Mouse (Mus musculus) lung, postnatal 25 days (tissue): ENCODE measurements at regions not wholly inside any gene's neighbourhood (a gene's known extent, or its start where the extent isn't known, plus 50 kb on each side); places are given as distances from the start of the nearest gene placed in this dataset.

Source experiments
- DNase-seq: peaks from one replicate; pipeline ENCODE4 v3.0.0; 2022; ENCODE audit warnings: low spot score

- DNase-seq, result peak; percentile 8
These were observed 391.5 kb upstream of the Mef2c start for GRCm38 (mm10) chr13:83112323-83112722.

GRCm38 (mm10) chr13:83112741-83113140 lies 391.1 kb upstream of the Mef2c start:
- no peak for DNase-seq

- no peak for DNase-seq
These were observed 390.0 kb upstream of the Mef2c start for GRCm38 (mm10) chr13:83113808-83114207.

- DNase-seq, result no peak
These were observed 389.4 kb upstream of the Mef2c start for GRCm38 (mm10) chr13:83114401-83114800.

- DNase-seq, result no peak
These were observed 388.1 kb upstream of the Mef2c start for GRCm38 (mm10) chr13:83115691-83116090.

GRCm38 (mm10) chr13:83120343-83120742 lies 383.5 kb upstream of the Mef2c start:
- DNase-seq, result no peak

GRCm38 (mm10) chr13:83123596-83123995 lies 380.2 kb upstream of the Mef2c start:
- no peak for DNase-seq

GRCm38 (mm10) chr13:83124651-83125050 lies 379.2 kb upstream of the Mef2c start:
- DNase-seq, result no peak

GRCm38 (mm10) chr13:83126438-83126837 lies 377.4 kb upstream of the Mef2c start:
- DNase-seq, result no peak

GRCm38 (mm10) chr13:83131129-83131981 lies 372.5 kb upstream of the Mef2c start:
- DNase-seq, result no peak

GRCm38 (mm10) chr13:83131982-83132354 lies 371.9 kb upstream of the Mef2c start:
- DNase-seq, result no peak

GRCm38 (mm10) chr13:83132671-83133638 lies 370.9 kb upstream of the Mef2c start:
- no peak for DNase-seq

GRCm38 (mm10) chr13:83143316-83143715 lies 360.5 kb upstream of the Mef2c start:
- no peak for DNase-seq

GRCm38 (mm10) chr13:83154626-83155124 lies 349.2 kb upstream of the Mef2c start:
- no peak for DNase-seq

GRCm38 (mm10) chr13:83159969-83160368 lies 343.9 kb upstream of the Mef2c start:
- no peak for DNase-seq

GRCm38 (mm10) chr13:83162761-83163160 lies 341.1 kb upstream of the Mef2c start:
- no peak for DNase-seq

GRCm38 (mm10) chr13:83175086-83175485 lies 328.7 kb upstream of the Mef2c start:
- DNase-seq, result no peak

- no peak for DNase-seq
These were observed 301.7 kb upstream of the Mef2c start for GRCm38 (mm10) chr13:83201931-83202671.

- no peak for DNase-seq
These were observed 297.2 kb upstream of the Mef2c start for GRCm38 (mm10) chr13:83206622-83207021.

GRCm38 (mm10) chr13:83207513-83207912 lies 296.3 kb upstream of the Mef2c start:
- DNase-seq, result no peak

- no peak for DNase-seq
These were observed 295.7 kb upstream of the Mef2c start for GRCm38 (mm10) chr13:83208111-83208510.

- DNase-seq, result no peak
These were observed 289.0 kb upstream of the Mef2c start for GRCm38 (mm10) chr13:83214811-83215210.
